Mouse (Mus musculus) 3134 (cell line): ENCODE data around the gene Ttc9b.

Experiments
- DNase-seq: peaks from one replicate; pipeline ENCODE4 v3.0.0-alpha.2; 2011; ENCODE audit warnings: low spot score; ENCODE audit not compliant: insufficient read length; ENCODE audit errors: extremely low read depth

The Ttc9b gene

DNA sequence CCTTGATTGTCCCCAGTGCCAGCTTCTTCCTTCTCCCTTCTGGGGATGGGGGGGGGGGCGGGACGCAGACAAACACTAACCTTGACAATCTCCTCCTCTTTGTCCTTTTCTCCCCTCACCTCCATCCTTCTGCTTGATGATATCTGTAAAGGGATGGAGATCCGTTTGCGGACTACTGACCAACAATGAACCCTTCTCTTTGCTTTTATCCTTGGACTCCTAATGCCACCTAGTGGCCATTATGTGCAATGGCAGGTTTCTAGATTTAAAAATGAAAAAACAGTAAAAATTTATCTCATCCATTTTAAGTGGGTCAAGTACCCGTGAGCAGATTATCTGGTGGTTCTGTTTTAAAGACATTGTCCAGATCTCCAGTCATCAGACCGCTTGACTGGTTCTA is 32.0 kb downstream of the Ttc9b start:
- no peak for DNase-seq

DNA sequence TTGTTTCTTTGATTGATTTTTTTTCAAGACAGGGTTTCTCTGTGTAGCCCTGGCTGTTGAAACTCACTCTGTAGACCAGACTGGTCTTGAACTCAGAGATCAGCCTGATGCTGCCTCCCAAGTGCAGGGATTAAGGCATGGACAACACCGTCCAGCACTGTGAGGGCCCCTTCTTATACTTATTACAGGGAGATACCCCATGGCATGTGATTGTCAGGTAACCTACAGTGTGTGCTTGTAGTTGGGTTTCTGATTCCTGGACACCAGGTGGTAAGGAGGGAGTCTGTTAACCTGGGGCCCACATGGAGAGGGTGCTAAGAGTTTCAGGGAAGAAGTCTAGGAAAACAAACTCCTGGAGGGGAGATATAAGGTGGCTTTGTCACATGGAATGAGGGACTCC is 33.3 kb downstream of the Ttc9b start:
- no peak for DNase-seq

DNA sequence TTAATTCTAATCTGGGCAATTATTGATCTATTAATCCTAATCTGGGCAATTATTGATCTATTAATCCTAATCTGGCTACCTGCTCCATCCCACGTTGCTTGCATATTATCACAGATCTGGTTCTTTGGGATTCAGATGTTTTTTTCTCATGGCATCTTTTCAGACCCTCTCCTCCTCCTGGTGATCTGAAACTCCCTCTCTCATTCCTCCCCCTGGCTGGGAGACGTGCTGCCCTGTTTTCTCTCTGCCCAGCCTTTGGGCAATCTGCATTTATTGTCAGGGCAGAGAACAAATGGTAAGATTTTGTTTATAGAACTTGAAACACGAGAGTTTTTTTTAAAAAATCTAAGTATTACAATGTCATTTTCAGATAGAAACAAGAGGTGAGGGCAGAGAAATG is 34.1 kb downstream of the Ttc9b start:
- no peak for DNase-seq

DNA sequence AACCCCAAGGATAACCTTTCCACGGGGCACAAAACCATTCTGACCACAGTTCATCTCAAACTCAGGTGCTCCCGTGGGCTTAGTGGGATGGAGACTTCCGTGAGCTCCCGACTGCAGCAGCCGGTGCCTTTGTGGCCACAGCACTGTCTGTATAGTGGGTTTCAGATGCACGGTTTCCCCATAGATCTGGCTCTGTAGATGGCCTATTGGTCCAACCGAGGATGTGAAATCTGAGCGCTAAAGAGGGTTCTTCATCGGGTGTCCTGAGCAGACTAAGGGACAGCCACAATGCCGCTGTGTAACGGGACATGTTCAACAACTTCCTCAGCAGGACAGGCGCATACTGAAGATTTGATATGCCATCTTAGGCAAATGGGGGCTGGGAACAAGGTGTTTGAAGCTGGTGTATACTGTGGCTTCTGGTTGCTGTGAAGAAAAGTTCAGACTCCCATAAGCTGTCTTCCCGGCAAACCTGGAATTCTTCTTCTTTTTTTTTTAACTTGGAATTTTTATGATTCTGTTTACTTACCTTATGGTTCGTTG is 34.6 kb downstream of the Ttc9b start:
- DNase-seq: no peak

DNA sequence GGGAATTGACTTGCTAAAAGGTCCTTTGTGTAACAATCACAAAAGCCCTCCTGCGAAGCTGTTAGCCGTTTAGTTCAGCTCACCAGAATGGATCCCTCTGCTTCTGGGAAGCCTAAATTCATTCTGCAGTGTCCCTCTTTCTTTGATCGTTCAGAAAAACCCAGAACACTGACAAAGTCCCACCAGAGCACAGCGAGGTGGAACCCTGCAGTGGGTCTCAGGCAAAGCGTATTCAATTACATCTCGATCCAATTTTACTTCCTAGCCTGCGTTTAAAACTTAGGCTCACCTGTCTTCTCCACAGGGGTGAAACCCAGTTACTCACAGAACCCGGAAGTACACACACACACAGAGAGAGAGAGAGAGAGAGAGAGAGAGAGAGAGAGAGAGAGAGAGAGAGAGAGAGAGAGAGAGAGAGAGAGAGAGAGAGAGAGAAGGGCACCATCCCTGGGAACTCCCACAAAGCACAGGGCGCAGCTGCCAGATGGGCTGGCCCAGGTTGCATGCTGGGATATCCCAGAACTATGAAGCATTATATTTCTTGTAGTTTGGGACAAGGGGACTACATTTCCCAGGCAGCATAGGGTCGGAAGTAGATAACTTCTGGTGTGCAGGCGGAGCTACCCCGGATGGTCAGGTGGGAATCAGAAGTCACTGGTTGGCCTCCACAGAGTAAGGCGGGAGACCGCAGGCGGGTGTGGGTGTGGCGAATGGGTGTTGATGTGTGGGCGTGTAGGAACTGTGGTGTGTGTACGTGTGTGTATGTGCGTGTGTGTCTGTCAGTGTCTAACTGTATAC is 35.3 kb downstream of the Ttc9b start, which contains the start of gene Zfp607b:
Gene Zfp607b (plus strand): TSS at position 526 of the 798 bp plus-strand sequence.
- DNase-seq: no peak

DNA sequence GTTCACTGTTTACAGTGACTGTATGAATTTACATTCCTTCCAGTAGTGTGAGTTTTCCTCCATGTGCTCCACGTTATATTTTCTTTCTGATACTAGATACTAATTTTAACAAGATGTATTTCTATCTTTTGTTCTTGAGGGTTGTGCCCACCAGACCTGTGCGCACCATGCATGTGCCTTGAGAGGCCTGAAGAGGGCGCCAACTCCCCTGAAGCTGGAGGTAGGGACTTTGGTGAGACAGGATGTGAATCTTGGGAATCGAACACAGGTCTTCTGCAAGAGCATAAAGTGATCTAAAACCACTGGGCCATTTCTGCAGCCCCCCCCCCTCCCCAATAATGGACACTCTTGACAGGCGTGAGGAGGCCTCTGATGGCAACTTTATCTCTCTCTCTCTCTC is 37.4 kb downstream of the Ttc9b start:
- no peak for DNase-seq

DNA sequence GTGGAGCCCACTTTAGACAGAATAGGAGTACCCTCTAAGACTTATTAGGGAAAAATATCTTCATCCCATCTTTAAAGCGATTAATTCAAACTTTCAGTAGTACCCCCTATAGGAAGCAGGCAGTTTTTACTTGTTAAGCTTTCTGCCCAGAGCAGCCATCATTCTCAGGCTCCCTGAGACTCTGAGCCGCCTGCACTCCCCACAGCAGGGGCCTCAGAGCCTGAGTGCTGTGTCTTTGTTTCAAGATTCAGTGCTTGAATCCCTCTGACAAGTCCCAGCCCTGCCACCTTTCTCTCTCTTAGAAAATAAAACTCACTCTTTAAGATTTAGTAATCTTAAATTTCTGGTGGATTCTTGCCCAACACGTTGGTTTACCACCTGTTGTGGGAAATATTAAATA is 43.0 kb downstream of the Ttc9b start:
- no peak for DNase-seq
